Mouse (Mus musculus) neural tube, embryonic 15.5 days (tissue): ENCODE measurements around the gene Foxd3. TPM values are rescaled to one million over a fixed set of nuclear protein-coding genes. Genes with fewer than 3 reads are reported as not detected.
A peak's percentile ranks its signal among the peaks of the same experiment; 100 is the strongest.

ENCODE experiments used
- ATAC-seq: fragments of 200-750 bp; cut with Nextera tagmentation; 2 replicates; pipeline ENCODE4 v1.8.0; 2017; ENCODE audit warnings: mild to moderate bottlenecking, moderate TSS enrichment, moderate library complexity; ENCODE audit not compliant: low FRiP score
- H3K27ac ChIP-seq: fragments of 300-500 bp; sonication (generic); replicated peaks from 2 replicates; pipeline ENCODE4 v1.5.1; 2015; ENCODE audit warnings: mild to moderate bottlenecking, inconsistent platforms
- H3K27me3 ChIP-seq: fragments of 300-500 bp; sonication (generic); replicated peaks from 2 replicates; pipeline ENCODE4 v1.6.1; 2015; ENCODE audit warnings: inconsistent platforms
- H3K36me3 ChIP-seq: fragments of 300-500 bp; sonication (generic); 2 replicates; pipeline ENCODE4 v1.6.1; 2015; ENCODE audit warnings: inconsistent platforms
- H3K4me1 ChIP-seq: fragments of 300-500 bp; sonication (generic); 2 replicates; pipeline ENCODE4 v1.6.1; 2015; ENCODE audit warnings: inconsistent platforms
- H3K4me2 ChIP-seq: fragments of 300-500 bp; sonication (generic); 2 replicates; pipeline ENCODE4 v1.6.1; 2015; ENCODE audit warnings: inconsistent platforms, mild to moderate bottlenecking, moderate library complexity
- H3K4me3 ChIP-seq: fragments of 300-500 bp; sonication (generic); replicated peaks from 2 replicates; pipeline ENCODE4 v1.5.1; 2015; ENCODE audit warnings: mild to moderate bottlenecking, inconsistent platforms
- H3K9ac ChIP-seq: fragments of 300-500 bp; sonication (generic); replicated peaks from 2 replicates; pipeline ENCODE4 v1.6.1; 2015; ENCODE audit warnings: mild to moderate bottlenecking, inconsistent platforms
- H3K9me3 ChIP-seq: fragments of 300-500 bp; sonication (generic); replicated peaks from 2 replicates; pipeline ENCODE4 v1.6.1; 2016; ENCODE audit warnings: inconsistent platforms
- WGBS: fragments of 180-500 bp; shearing (Covaris S2); methylation state at CpG from one replicate; pipeline ENCODE4 v1.1.7; 2015; ENCODE audit warnings: mixed read lengths; 5-methylcytosine and 5-hydroxymethylcytosine counted together
- polyA plus RNA-seq: library from polyadenylated mRNA; unstranded; fragments of >200 nt; fragmentation: Nextera tagmentation; extraction: Ambion mirVana; gene quantifications from 2 replicates; pipeline ENCODE4 v1.2.1, GENCODE M21; 2015

Foxd3 gene
- polyA plus RNA-seq, 1 experiment from 2014 or later: 3.0 TPM

GRCm38 (mm10) chr4:99659361-99660072 lies 3.4 kb downstream of the Foxd3 start:
- H3K9ac ChIP-seq: no peak overlapping the region; the same call in 1 of the 2 replicates
- no peak for ATAC-seq
- H3K4me2 ChIP-seq: peak overlapping the region; percentile 17
- no peak overlapping the region for H3K27ac ChIP-seq
- H3K27me3 ChIP-seq: peaks cover 64% of the 10 kb centered on the region
- H3K4me3 ChIP-seq: peak overlapping the region; percentile 11
- WGBS: 2% methylated on average over 28 of the region's 28 CpGs
- peaks cover 24% of the 10 kb centered on the region for H3K4me1 ChIP-seq
- no peaks in the 10 kb centered on the region for H3K9me3 ChIP-seq
- H3K36me3 ChIP-seq: no peaks in the 10 kb centered on the region

- H3K27me3 ChIP-seq: peaks cover 64% of the 10 kb centered on the region
- under 1% methylated on average over 20 of the region's 20 CpGs for WGBS
- no peak for ATAC-seq
- H3K9ac ChIP-seq: no peak overlapping the region
- peak overlapping the region; percentile 11 for H3K4me3 ChIP-seq
- no peaks in the 10 kb centered on the region for H3K9me3 ChIP-seq
- no peaks in the 10 kb centered on the region for H3K36me3 ChIP-seq
- peaks cover 24% of the 10 kb centered on the region for H3K4me1 ChIP-seq
- peak overlapping the region; percentile 17; the same call in 1 of the 2 replicates for H3K4me2 ChIP-seq
- no peak overlapping the region for H3K27ac ChIP-seq
Measured at GRCm38 (mm10) chr4:99660073-99660611, 4.0 kb downstream of the Foxd3 start.

GRCm38 (mm10) chr4:99660981-99661380 lies 4.9 kb downstream of the Foxd3 start:
- Histone ChIP-seq H3K9ac (no peak overlapping the region), H3K4me3 (no peak overlapping the region), H3K27ac (no peak overlapping the region), H3K4me1 (peaks cover 20% of the 10 kb centered on the region), H3K27me3 (peaks cover 61% of the 10 kb centered on the region), H3K36me3 (no peaks in the 10 kb centered on the region), H3K4me2 (peak overlapping the region; percentile 25; the same call in 1 of the 2 replicates), H3K9me3 (no peaks in the 10 kb centered on the region)
- WGBS: 0% methylated on average over 11 of the region's 11 CpGs
- ATAC-seq: no peak

- Histone ChIP-seq H3K36me3 (no peaks in the 10 kb centered on the region), H3K4me2 (no peak overlapping the region), H3K4me3 (no peak overlapping the region), H3K27ac (no peak overlapping the region), H3K27me3 (peaks cover 59% of the 10 kb centered on the region), H3K4me1 (peaks cover 17% of the 10 kb centered on the region), H3K9ac (no peak overlapping the region), H3K9me3 (no peaks in the 10 kb centered on the region)
- 6% methylated on average over 12 of the region's 12 CpGs for WGBS
- ATAC-seq: no peak
Measured at GRCm38 (mm10) chr4:99661956-99662355, 5.9 kb downstream of the Foxd3 start.

- peaks cover 59% of the 10 kb centered on the region for H3K27me3 ChIP-seq
- no peak overlapping the region for H3K27ac ChIP-seq
- H3K4me2 ChIP-seq: no peak overlapping the region
- peaks cover 12% of the 10 kb centered on the region for H3K4me1 ChIP-seq
- WGBS: 15% methylated on average over 9 of the region's 9 CpGs
- ATAC-seq: no peak
- H3K36me3 ChIP-seq: no peaks in the 10 kb centered on the region
- no peak overlapping the region for H3K9ac ChIP-seq
- no peak overlapping the region for H3K4me3 ChIP-seq
- H3K9me3 ChIP-seq: no peaks in the 10 kb centered on the region
Measured at GRCm38 (mm10) chr4:99662431-99662830, 6.3 kb downstream of the Foxd3 start.

- no peaks in the 10 kb centered on the region for H3K36me3 ChIP-seq
- H3K27ac ChIP-seq: no peak overlapping the region
- peaks cover 58% of the 10 kb centered on the region for H3K27me3 ChIP-seq
- 3% methylated on average over 34 of the region's 34 CpGs for WGBS
- no peak overlapping the region for H3K9ac ChIP-seq
- H3K9me3 ChIP-seq: no peaks in the 10 kb centered on the region
- H3K4me2 ChIP-seq: no peak overlapping the region
- H3K4me1 ChIP-seq: peaks cover 6% of the 10 kb centered on the region
- no peak for ATAC-seq
- no peak overlapping the region for H3K4me3 ChIP-seq
Measured at GRCm38 (mm10) chr4:99662841-99663567, 6.9 kb downstream of the Foxd3 start.

- Histone ChIP-seq H3K4me3 (no peak overlapping the region), H3K27ac (no peak overlapping the region), H3K9ac (no peak overlapping the region), H3K4me1 (peaks cover 6% of the 10 kb centered on the region), H3K9me3 (no peaks in the 10 kb centered on the region), H3K36me3 (no peaks in the 10 kb centered on the region), H3K27me3 (peaks cover 55% of the 10 kb centered on the region), H3K4me2 (no peak overlapping the region)
- ATAC-seq: no peak
- 14% methylated on average over 8 of the region's 8 CpGs for WGBS
Measured at GRCm38 (mm10) chr4:99663710-99664109, 7.6 kb downstream of the Foxd3 start.

GRCm38 (mm10) chr4:99670203-99670851 lies 14.2 kb downstream of the Foxd3 start:
- Histone ChIP-seq H3K4me2 (no peak overlapping the region), H3K9ac (no peak overlapping the region), H3K27me3 (peaks cover 10% of the 10 kb centered on the region), H3K9me3 (no peaks in the 10 kb centered on the region), H3K36me3 (no peaks in the 10 kb centered on the region), H3K4me3 (no peak overlapping the region), H3K27ac (no peak overlapping the region), H3K4me1 (no peaks in the 10 kb centered on the region)
- 92% methylated on average over 7 of the region's 7 CpGs for WGBS
- no peak for ATAC-seq

GRCm38 (mm10) chr4:99675191-99675590 lies 19.1 kb downstream of the Foxd3 start:
- Histone ChIP-seq H3K27me3 (no peaks in the 10 kb centered on the region), H3K4me1 (no peaks in the 10 kb centered on the region), H3K27ac (no peak overlapping the region), H3K9ac (no peak overlapping the region), H3K36me3 (no peaks in the 10 kb centered on the region), H3K4me3 (no peak overlapping the region), H3K4me2 (no peak overlapping the region), H3K9me3 (no peaks in the 10 kb centered on the region)
- no peak for ATAC-seq

- H3K27me3 ChIP-seq: no peaks in the 10 kb centered on the region
- 88% methylated on average over 6 of the region's 6 CpGs for WGBS
- no peaks in the 10 kb centered on the region for H3K4me1 ChIP-seq
- no peak overlapping the region for H3K27ac ChIP-seq
- H3K4me2 ChIP-seq: no peak overlapping the region
- H3K9ac ChIP-seq: no peak overlapping the region
- no peak for ATAC-seq
- no peak overlapping the region for H3K4me3 ChIP-seq
- no peaks in the 10 kb centered on the region for H3K9me3 ChIP-seq
- H3K36me3 ChIP-seq: no peaks in the 10 kb centered on the region
Measured at GRCm38 (mm10) chr4:99683941-99684340, 27.8 kb downstream of the Foxd3 start.

GRCm38 (mm10) chr4:99686308-99686707 lies 30.2 kb downstream of the Foxd3 start:
- WGBS: 67% methylated on average over 5 of the region's 5 CpGs
- Histone ChIP-seq H3K27ac (no peak overlapping the region), H3K36me3 (no peaks in the 10 kb centered on the region), H3K4me2 (no peak overlapping the region), H3K4me1 (no peaks in the 10 kb centered on the region), H3K9ac (no peak overlapping the region), H3K4me3 (no peak overlapping the region), H3K27me3 (no peaks in the 10 kb centered on the region), H3K9me3 (no peaks in the 10 kb centered on the region)
- no peak for ATAC-seq
